Mouse (Mus musculus) spleen, adult 18-20 months (tissue): ENCODE measurements around the gene Prb1.
"Not testable (repeated sequence)": the region's sequence is repeated elsewhere in the genome, so short reads cannot be mapped to it uniquely, and the experiment has no call there.

Experiments used
- DNase-seq, 2 experiments: peaks; one replicate each; pipeline ENCODE4 v3.0.0; 2022; ENCODE audit warnings: mixed read lengths in 2 of 2

Prb1 gene

DNA sequence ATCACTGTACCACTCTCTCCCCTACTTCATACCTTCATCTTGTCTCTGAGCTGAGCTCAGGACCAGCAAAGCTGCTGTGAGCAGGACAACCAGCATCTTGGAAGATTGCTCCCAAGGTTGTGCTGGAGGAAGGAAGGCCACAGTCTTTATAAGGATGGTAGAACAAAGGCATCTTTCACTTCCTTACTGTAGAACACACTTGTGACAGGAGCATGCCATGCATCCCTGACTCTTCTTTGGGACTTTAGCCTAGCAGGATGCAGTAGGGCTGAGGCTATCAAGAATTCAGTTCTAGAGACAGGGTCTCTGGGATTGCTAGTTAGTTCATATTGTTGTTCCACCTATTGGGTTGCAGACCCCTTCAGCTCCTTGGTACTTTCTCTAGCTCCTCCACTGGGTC lies at the start of gene Prb1:
Gene Prb1, minus strand, starts transcription at position 101 of the 400 bp plus-strand sequence.
- not testable (repeated sequence) for DNase-seq
